Mouse (Mus musculus): Measurements from ENCODE around the gene Ngly1. TPM values are rescaled to one million over a fixed set of nuclear protein-coding genes. Genes with fewer than 3 reads are reported as not detected.
A peak's percentile ranks its signal among the peaks of the same experiment; 100 is the strongest.

Ngly1 gene
- total RNA-seq, 2 experiments from 2014 or later, result 44.9 to 56.2 TPM

DNA sequence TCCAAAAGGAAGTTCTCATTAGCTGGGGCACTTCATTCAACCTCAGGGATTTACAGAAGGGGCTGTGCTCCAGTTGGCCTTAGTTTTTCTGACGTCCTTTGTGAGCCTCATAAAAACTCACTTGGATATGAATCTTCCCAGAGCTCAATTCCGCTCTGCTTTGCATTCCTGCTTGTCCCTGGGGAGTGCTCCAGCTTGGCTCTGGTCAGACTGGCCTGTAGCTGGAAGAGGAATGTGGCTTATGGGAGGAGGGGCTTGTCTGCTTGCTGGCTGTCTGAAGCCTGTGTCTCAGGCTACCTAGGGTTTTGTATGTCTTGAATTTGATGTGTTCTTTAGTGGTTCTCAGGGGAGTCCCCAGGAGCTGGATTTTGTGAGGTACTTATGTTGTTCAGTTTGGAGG, 79.5 kb downstream of the Ngly1 start:
- no peak for ATAC-seq (ENCODE audit: poor library complexity, severe bottlenecking)

DNA sequence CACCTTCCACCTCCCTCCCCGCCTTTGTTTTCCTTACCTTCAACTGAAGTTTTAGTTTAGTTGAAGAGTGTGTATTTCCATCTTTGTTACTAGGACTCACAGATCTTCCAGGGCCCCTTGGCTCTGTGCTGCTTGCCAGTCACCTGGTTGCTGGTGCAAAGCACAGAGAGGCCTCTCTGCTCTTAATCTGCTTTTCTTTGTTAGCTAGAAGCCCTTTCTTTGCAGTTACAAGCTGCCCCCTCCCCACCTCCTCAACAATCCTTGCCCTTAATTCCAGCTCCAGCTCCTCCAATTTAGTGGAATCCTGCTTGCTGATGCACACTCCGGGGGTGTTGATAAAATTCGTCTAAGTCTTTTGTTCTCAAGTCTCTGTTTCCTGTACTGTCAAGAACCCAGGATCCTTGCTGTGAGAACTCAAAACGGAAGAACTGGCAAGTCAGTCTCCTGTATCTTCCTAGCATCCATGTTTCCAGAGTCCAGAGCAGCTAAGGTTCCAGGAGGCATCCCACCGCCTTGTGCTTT, 79.9 kb downstream of the Ngly1 start:
- ATAC-seq (ENCODE audit: poor library complexity, severe bottlenecking), result no peak

- peak; percentile 35; the same call in 1 of the 2 replicates for ATAC-seq (ENCODE audit: poor library complexity, severe bottlenecking)
Observed at GRCm38 (mm10) chr14:16329756-16330155, 80.7 kb downstream of the Ngly1 start.

DNA sequence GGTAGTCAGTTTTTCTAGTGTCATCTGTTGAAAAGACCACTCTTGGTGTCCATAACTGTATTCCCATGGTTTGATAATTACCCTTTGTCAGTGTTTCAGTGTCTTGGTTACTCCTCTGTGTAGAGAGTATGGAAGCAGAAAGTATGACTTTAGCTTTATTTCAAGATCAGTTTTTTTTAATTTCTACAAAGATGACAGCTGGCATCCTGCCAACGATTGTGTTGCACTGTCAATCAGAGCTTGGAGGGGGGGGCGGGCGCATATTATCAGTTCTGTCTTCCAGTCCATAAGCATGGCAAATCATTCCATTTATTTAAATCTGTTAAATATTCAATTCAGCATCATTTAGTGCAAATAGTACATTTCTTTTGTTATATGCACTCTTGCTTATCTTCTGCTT, 85.2 kb downstream of the Ngly1 start:
- ATAC-seq (ENCODE audit: poor library complexity, severe bottlenecking), result no peak

DNA sequence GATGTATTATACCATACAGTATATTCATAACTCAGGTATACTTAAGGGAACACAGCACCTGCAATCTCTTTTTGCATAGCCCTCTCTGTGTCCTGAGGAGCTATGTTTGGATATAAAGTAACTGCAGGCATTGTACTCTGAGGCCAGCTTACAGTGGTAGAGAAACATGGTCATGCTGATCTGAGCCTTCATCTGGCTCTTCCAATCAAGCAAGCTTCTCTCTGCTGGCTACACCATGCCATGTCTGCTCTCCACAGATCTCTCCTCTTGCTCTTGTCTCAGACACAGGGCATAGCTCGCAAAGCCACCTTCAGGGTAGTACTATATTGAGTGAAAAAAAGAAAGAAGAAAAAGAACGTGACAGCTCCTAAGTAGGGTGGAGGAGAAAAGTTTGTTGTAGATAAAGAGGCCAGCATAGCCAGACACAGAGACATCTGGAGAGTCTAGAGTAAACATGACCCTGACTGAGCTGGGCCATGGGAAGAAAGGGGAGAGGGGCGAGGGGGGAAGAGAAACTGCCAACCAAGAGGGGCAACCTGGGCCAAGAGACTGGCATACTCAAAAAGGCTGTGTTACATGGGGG, 86.8 kb downstream of the Ngly1 start:
- ATAC-seq (ENCODE audit: poor library complexity, severe bottlenecking), result no peak

GRCm38 (mm10) chr14:16347505-16347904, 98.4 kb downstream of the Ngly1 start:
- ATAC-seq (ENCODE audit: poor library complexity, severe bottlenecking), result no peak

GRCm38 (mm10) chr14:16359704-16360103, 110.6 kb downstream of the Ngly1 start:
- no peak for ATAC-seq (ENCODE audit: poor library complexity, severe bottlenecking)

Other genes with a start within 250 kb of the Ngly1 start
- 11.7 and 14.8 TPM in 2 replicates for gene Oxsm, start 528 bp downstream of the Ngly1 start, total RNA-seq (2015)
- 8.5 and 9.2 TPM in 2 replicates for gene Oxsm, start 528 bp downstream of the Ngly1 start, total RNA-seq (2017)
- gene Top2b, start 115.9 kb downstream of the Ngly1 start, total RNA-seq (2015), result 99.8 and 125 TPM in 2 replicates
- gene Top2b, start 115.9 kb downstream of the Ngly1 start, total RNA-seq (2017), result 107 and 119 TPM in 2 replicates

All from megakaryocyte, adult 5-6 weeks (primary cell).